23 mouse cellular contexts compared by ENCODE assay signal in the genomic region with DNA sequence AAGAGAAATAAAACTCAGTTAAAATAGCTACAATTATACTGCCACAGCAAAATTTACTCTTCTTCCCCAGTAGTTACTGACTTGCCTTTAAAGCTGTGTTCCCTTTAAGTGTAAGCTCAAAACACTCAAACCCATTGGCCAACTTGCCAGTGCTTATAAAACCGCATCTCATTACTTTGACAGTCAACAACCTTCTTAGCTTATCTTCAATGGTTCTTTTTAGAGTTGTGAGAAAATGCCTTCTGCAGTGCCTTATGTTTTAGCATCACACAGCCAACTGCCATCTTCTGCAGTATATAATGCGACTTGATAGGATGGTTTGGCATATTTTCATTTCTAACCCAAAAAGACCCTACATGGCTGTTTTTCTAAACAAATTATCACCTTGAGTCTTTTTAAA.
DNase-seq lines count a peak whose midpoint lies in the region; ATAC-seq and TF ChIP-seq lines count a peak whose summit lies in the region.
"Had no signal": no experiment of that assay in that cellular context is flagged by ENCODE, and none has a peak within 500 bp of the region (broad histone marks: within the 10 kb centered on the region; RNA-seq: fewer than 3 reads in every experiment).

No protein-coding gene starts in this region.

- no peaks in the 10 kb centered on the region for H3K27me3 ChIP-seq in forebrain, embryonic 16.5 days (replicated peaks; ENCODE audit: control insufficient read depth, insufficient read depth, low read length)
- no peaks in the 10 kb centered on the region for H3K27me3 ChIP-seq in forebrain, embryonic 12.5 days
- H3K27me3 ChIP-seq in hindbrain, embryonic 14.5 days (ENCODE audit: control insufficient read depth, insufficient read depth, low read length) = no peaks in the 10 kb centered on the region
- H3K27me3 ChIP-seq: embryonic facial prominence, embryonic 12.5 days; embryonic facial prominence, embryonic 15.5 days; heart, embryonic 13.5 days; hindbrain, embryonic 15.5 days had no signal

- no peak for TF ChIP-seq CTCF in brain, embryonic 14.5 days (IDR thresholded peaks at IDR 0.05; ENCODE audit: borderline replicate concordance, extremely low read depth, insufficient read depth, insufficient read length)

- no peaks in the 10 kb centered on the region for H3K4me1 ChIP-seq in forebrain, embryonic 16.5 days (replicated peaks; ENCODE audit: control insufficient read depth, insufficient read depth, low read length)
- no peaks in the 10 kb centered on the region for H3K4me1 ChIP-seq in forebrain, embryonic 12.5 days
- H3K4me1 ChIP-seq in hindbrain, embryonic 14.5 days (replicated peaks; ENCODE audit: control insufficient read depth, insufficient read depth, low read length) = no peaks in the 10 kb centered on the region
- H3K4me1 ChIP-seq: embryonic facial prominence, embryonic 15.5 days; heart, embryonic 13.5 days; hindbrain, embryonic 15.5 days had no signal

- H3K4me3 ChIP-seq in forebrain, embryonic 16.5 days (replicated peaks; ENCODE audit: low read length) = no peak overlapping the region
- H3K4me3 ChIP-seq in forebrain, embryonic 12.5 days (replicated peaks) = no peak overlapping the region
- H3K4me3 ChIP-seq in hindbrain, embryonic 14.5 days (replicated peaks; ENCODE audit: low read length) = no peak overlapping the region
- H3K4me3 ChIP-seq: embryonic facial prominence, embryonic 12.5 days; embryonic facial prominence, embryonic 15.5 days; heart, embryonic 13.5 days; hindbrain, embryonic 15.5 days had no signal

- no peaks in the 10 kb centered on the region for H3K9me3 ChIP-seq in forebrain, embryonic 16.5 days (ENCODE audit: control insufficient read depth, low read length)
- H3K9me3 ChIP-seq in forebrain, embryonic 12.5 days = no peaks in the 10 kb centered on the region
- H3K9me3 ChIP-seq in hindbrain, embryonic 14.5 days (ENCODE audit: control insufficient read depth, low read length) = no peaks in the 10 kb centered on the region
- H3K9me3 ChIP-seq: embryonic facial prominence, embryonic 12.5 days; embryonic facial prominence, embryonic 15.5 days; heart, embryonic 13.5 days; hindbrain, embryonic 15.5 days had no signal

- DNase-seq in brain, adult 2 months (ENCODE audit: low read depth, low spot score) = peak; percentile 30
- DNase-seq in brain, embryonic 14.5 days (ENCODE audit: low read depth) = peak; percentile 33
- no peak for DNase-seq in spleen, postnatal 36 days (ENCODE audit: low spot score in 2 of 2)
- no peak for DNase-seq in hindbrain, embryonic 14.5 days (ENCODE audit: low spot score)
- DNase-seq: adrenal gland, adult 2 months; adrenal gland, postnatal 14 days; cerebellum, adult 11 months; cerebellum, adult 2 months; cerebellum, adult 9-11 months; cerebellum, postnatal 25 days; gastrocnemius, postnatal 25 days; heart, adult 18-20 months; heart, postnatal 14 days; heart, postnatal 4 days; kidney, adult 2 months had no signal

- no peak overlapping the region for H3K9ac ChIP-seq in forebrain, embryonic 16.5 days (replicated peaks; ENCODE audit: low read depth, low read length)
- no peak overlapping the region for H3K9ac ChIP-seq in forebrain, embryonic 12.5 days
- no peak overlapping the region for H3K9ac ChIP-seq in hindbrain, embryonic 14.5 days
- H3K9ac ChIP-seq: embryonic facial prominence, embryonic 12.5 days; embryonic facial prominence, embryonic 15.5 days; heart, embryonic 13.5 days; hindbrain, embryonic 15.5 days had no signal

- peak; percentile 79 for ATAC-seq in forebrain, embryonic 16.5 days
- ATAC-seq in forebrain, embryonic 12.5 days (ENCODE audit: low FRiP score) = no peak
- ATAC-seq in hindbrain, embryonic 14.5 days (ENCODE audit: low FRiP score) = no peak
- ATAC-seq: CD4-positive, CD25-positive, alpha-beta regulatory T cell, adult 4 months; intestine, postnatal 0 days had no signal

- WGBS in forebrain, embryonic 16.5 days = 82% methylated on average over 2 of the region's 2 CpGs
- 87% methylated on average over 2 of the region's 2 CpGs for WGBS in forebrain, embryonic 12.5 days
- WGBS in hindbrain, embryonic 14.5 days = 88% methylated on average over 2 of the region's 2 CpGs

- no peak for TF ChIP-seq POLR2A in brain, embryonic 14.5 days (IDR thresholded peaks at IDR 0.05; ENCODE audit: borderline replicate concordance, extremely low read depth, insufficient read depth, insufficient read length, poor library complexity, severe bottlenecking)

- no peak overlapping the region for H3K27ac ChIP-seq in forebrain, embryonic 16.5 days (ENCODE audit: low read length)
- no peak overlapping the region for H3K27ac ChIP-seq in forebrain, embryonic 12.5 days
- no peak overlapping the region for H3K27ac ChIP-seq in hindbrain, embryonic 14.5 days
- H3K27ac ChIP-seq: embryonic facial prominence, embryonic 12.5 days; embryonic facial prominence, embryonic 15.5 days; heart, embryonic 13.5 days; hindbrain, embryonic 15.5 days had no signal

- no peak overlapping the region for H3K4me2 ChIP-seq in forebrain, embryonic 16.5 days (ENCODE audit: low read length)
- no peak overlapping the region for H3K4me2 ChIP-seq in forebrain, embryonic 12.5 days
- no peak overlapping the region for H3K4me2 ChIP-seq in hindbrain, embryonic 14.5 days (replicated peaks)
- H3K4me2 ChIP-seq: embryonic facial prominence, embryonic 12.5 days; embryonic facial prominence, embryonic 15.5 days; heart, embryonic 13.5 days; hindbrain, embryonic 15.5 days had no signal

- no peaks in the 10 kb centered on the region for H3K36me3 ChIP-seq in forebrain, embryonic 16.5 days (ENCODE audit: control insufficient read depth, insufficient read depth)
- H3K36me3 ChIP-seq in forebrain, embryonic 12.5 days (replicated peaks) = no peaks in the 10 kb centered on the region
- H3K36me3 ChIP-seq in hindbrain, embryonic 14.5 days (replicated peaks; ENCODE audit: control insufficient read depth, insufficient read depth) = no peaks in the 10 kb centered on the region
- H3K36me3 ChIP-seq: embryonic facial prominence, embryonic 12.5 days; embryonic facial prominence, embryonic 15.5 days; heart, embryonic 13.5 days; hindbrain, embryonic 15.5 days had no signal

Comparison
In these comparisons a context has a peak if more than half of its experiments do, and no peak if none do; other contexts are left out.
1. DNase-seq: peak in brain, adult 2 months (single experiment) and brain, embryonic 14.5 days (single experiment); none in spleen, postnatal 36 days (0 of 2) and hindbrain, embryonic 14.5 days (single experiment).